Mouse (Mus musculus) limb, embryonic 10.5 days (tissue): ENCODE measurements at regions not wholly inside any gene's neighbourhood (a gene's known extent, or its start where the extent isn't known, plus 50 kb on each side); places are given as distances from the start of the nearest gene placed in this dataset.

Source experiments
- DNase-seq: peaks from one replicate; pipeline ENCODE4 v3.0.0-alpha.2; 2017; ENCODE audit warnings: low spot score
- H3K27ac ChIP-seq: fragments of 300-500 bp; sonication (generic); 2 replicates; pipeline ENCODE4 v1.5.1; 2016; ENCODE audit warnings: mild to moderate bottlenecking
- H3K27me3 ChIP-seq: fragments of 300-500 bp; sonication (generic); 2 replicates; pipeline ENCODE4 v1.6.1; 2016; ENCODE audit warnings: low read depth, mild to moderate bottlenecking; ENCODE audit not compliant: poor library complexity, severe bottlenecking
- H3K36me3 ChIP-seq: fragments of 300-500 bp; sonication (generic); 2 replicates; pipeline ENCODE4 v1.6.1; 2016; ENCODE audit warnings: mild to moderate bottlenecking, moderate library complexity
- H3K4me1 ChIP-seq: fragments of 300-500 bp; sonication (generic); 2 replicates; pipeline ENCODE4 v1.6.1; 2016
- H3K4me3 ChIP-seq: fragments of 300-500 bp; sonication (generic); 2 replicates; pipeline ENCODE4 v1.5.1; 2016; ENCODE audit warnings: mild to moderate bottlenecking, moderate library complexity
- H3K9me3 ChIP-seq: fragments of 300-500 bp; sonication (generic); replicated peaks from 2 replicates; pipeline ENCODE4 v1.6.1; 2016; ENCODE audit warnings: mild to moderate bottlenecking
- WGBS: fragments of 180-500 bp; shearing (Covaris S2); methylation state at CpG from one replicate; pipeline ENCODE4 v1.1.7; 2016; 5-methylcytosine and 5-hydroxymethylcytosine counted together

- Histone ChIP-seq H3K27me3 (no peaks in the 10 kb centered on the region), H3K9me3 (no peaks in the 10 kb centered on the region), H3K27ac (no peak overlapping the region), H3K4me1 (peaks cover 9% of the 10 kb centered on the region), H3K4me3 (no peak overlapping the region), H3K36me3 (no peaks in the 10 kb centered on the region)
- 66% methylated on average over 17 of the region's 17 CpGs for whole genome bisulfite sequencing
- DNase-seq = peak; percentile 44
Measured at GRCm38 (mm10) chr2:45776485-45777135, 659.4 kb upstream of the Zeb2 start.

DNA sequence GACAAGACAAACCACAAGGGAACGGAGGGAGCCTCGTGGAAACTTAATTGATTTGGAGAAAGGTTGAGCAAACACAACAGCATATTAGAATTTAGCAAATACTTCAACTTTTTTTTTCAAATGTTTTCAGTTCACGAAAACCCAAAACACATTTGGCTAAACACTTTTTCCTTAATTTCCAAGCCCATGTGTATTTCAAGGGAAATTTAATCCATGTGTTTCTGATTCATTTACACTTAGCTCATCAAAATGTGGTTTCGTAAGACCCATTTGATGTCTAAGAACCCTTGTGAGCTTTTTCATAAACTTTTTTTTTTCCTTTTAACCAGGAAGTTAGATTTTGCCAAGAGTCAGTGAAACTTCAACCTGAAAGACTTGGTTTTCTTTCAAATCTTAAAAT is 658.5 kb upstream of the Zeb2 start:
- Histone ChIP-seq H3K9me3 (no peaks in the 10 kb centered on the region), H3K4me3 (no peak overlapping the region), H3K27ac (no peak overlapping the region)

DNA sequence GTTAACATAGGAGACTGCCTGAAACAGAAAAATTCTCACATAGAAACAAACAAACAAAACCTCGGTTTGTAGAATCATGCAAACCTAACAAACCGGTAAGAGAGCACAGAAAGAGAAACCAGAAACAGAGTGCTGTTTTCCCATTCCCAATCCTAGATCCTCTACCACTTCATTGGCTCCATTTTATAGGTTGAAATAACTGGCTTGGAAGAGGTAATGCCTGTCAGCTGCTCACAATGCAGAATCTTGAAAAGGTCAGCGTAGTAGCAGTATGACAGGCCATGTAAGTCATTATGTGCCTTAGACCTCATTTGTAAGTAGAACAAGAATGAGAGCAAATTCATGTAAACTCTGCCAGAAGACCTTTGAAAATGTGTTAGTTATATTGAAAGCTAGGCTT is 657.2 kb upstream of the Zeb2 start:
- Histone ChIP-seq H3K36me3 (no peaks in the 10 kb centered on the region), H3K9me3 (no peaks in the 10 kb centered on the region), H3K4me3 (no peak overlapping the region), H3K27ac (no peak overlapping the region), H3K4me1 (peaks cover 9% of the 10 kb centered on the region), H3K27me3 (no peaks in the 10 kb centered on the region)
- no peak for DNase-seq
- 88% methylated on average over 3 of the region's 3 CpGs for WGBS

More for the DNA sequence above, 658.5 kb upstream of the Zeb2 start:
- 79% methylated on average over 4 of the region's 4 CpGs for WGBS
- Histone ChIP-seq H3K4me1 (peaks cover 9% of the 10 kb centered on the region), H3K36me3 (no peaks in the 10 kb centered on the region), H3K27me3 (no peaks in the 10 kb centered on the region)
- DNase-seq = no peak

DNA sequence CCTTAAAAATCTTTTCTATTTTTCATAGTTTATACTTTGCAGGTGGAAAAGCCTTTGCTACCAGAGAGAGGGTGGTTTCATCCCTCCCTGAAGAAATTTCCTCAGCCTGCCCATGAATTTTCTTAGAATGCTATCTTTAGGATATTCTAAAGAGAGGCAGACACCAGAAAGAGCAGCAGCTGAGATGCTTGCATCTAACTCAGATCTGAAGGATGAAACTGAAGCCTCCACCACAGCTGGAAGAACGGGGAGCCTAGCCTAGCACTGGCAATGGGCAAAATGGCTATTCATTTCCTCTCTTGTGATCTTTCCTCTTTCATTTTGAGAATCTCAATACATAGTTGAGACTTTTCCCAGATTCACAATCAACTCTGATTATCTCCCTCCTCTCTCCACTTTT is 640.0 kb upstream of the Zeb2 start:
- WGBS = 85% methylated on average over 1 of the region's 1 CpGs
- H3K27me3 ChIP-seq = no peaks in the 10 kb centered on the region
- DNase-seq = no peak
- no peaks in the 10 kb centered on the region for H3K4me1 ChIP-seq
- H3K36me3 ChIP-seq = no peaks in the 10 kb centered on the region
- H3K4me3 ChIP-seq = no peak overlapping the region
- H3K9me3 ChIP-seq = no peaks in the 10 kb centered on the region
- no peak overlapping the region for H3K27ac ChIP-seq

GRCm38 (mm10) chr2:45756395-45756794 is 639.2 kb upstream of the Zeb2 start:
- WGBS = 82% methylated on average over 3 of the region's 3 CpGs

DNA sequence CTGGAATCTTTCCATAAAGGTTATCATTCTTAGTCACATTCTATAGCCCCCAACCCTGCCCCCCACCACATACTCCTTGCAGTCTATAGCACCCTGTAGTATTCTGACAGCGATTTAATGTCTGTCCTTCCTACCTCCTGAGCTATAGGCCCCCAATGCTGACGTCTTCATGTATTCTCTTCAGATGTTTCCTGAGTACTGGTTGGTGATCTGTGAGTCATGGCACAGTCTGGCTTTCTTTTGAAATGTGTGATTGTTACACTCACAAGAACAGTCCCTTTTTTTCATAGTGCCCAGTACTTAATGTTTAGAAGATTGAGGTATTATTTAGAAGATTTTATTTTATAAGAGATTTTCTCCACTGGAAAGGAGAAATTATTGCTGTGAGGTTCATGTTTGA is 634.6 kb upstream of the Zeb2 start:
- no peak for DNase-seq
- H3K36me3 ChIP-seq = no peaks in the 10 kb centered on the region
- H3K27me3 ChIP-seq = no peaks in the 10 kb centered on the region
- H3K9me3 ChIP-seq = no peaks in the 10 kb centered on the region
- no peak overlapping the region for H3K4me3 ChIP-seq
- H3K27ac ChIP-seq = no peak overlapping the region
- no peaks in the 10 kb centered on the region for H3K4me1 ChIP-seq
- 88% methylated on average over 2 of the region's 2 CpGs for WGBS

More at GRCm38 (mm10) chr2:45756395-45756794, 639.2 kb upstream of the Zeb2 start:
- no peak for DNase-seq
- no peaks in the 10 kb centered on the region for H3K27me3 ChIP-seq
- no peak overlapping the region for H3K4me3 ChIP-seq
- H3K9me3 ChIP-seq = no peaks in the 10 kb centered on the region
- H3K27ac ChIP-seq = no peak overlapping the region
- no peaks in the 10 kb centered on the region for H3K4me1 ChIP-seq
- no peaks in the 10 kb centered on the region for H3K36me3 ChIP-seq

DNA sequence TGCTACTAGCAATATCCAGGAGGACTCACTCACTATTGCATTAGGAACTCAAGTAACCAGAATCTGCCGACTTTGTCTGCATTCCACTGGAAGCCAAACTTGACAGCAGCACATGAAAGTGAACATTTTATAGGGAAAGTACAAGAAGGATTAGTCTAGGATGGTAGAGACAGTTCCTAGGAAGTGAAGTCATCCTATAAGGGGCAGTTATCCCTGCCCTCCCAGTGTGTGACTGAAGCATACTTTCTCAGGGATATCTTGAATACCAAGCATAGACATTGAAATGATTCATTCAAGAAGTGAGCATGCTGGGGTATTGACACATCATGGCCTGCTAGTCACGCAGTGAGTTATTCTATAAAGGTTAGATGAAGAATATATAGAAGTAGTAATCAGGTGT is 632.2 kb upstream of the Zeb2 start:
- DNase-seq = no peak
- no peaks in the 10 kb centered on the region for H3K27me3 ChIP-seq
- H3K4me1 ChIP-seq = no peaks in the 10 kb centered on the region
- no peak overlapping the region for H3K4me3 ChIP-seq
- 82% methylated on average over 2 of the region's 2 CpGs for WGBS
- no peak overlapping the region for H3K27ac ChIP-seq
- no peaks in the 10 kb centered on the region for H3K9me3 ChIP-seq
- no peaks in the 10 kb centered on the region for H3K36me3 ChIP-seq

- 86% methylated on average over 7 of the region's 7 CpGs for WGBS
Measured at GRCm38 (mm10) chr2:45747263-45748236, 630.4 kb upstream of the Zeb2 start.

DNA sequence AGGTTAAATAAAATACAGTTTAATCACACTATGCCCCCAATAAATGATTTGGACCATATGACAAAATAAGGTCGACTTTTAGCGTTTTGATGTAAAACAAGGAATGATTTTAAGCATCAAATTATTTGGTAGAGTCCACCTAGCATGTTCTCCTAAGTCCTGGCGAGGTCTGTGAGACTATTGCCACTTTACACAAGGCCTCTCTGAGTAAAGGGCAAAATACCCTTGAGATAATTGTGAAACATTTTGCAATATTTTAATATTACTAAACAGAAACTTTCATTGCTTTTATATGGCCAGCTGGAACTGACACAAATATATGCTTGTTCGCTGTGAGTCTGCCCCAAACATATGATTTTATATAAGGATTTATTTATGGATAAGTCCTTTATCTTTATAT is 629.4 kb upstream of the Zeb2 start:
- no peaks in the 10 kb centered on the region for H3K27me3 ChIP-seq
- no peaks in the 10 kb centered on the region for H3K4me1 ChIP-seq
- H3K36me3 ChIP-seq = no peaks in the 10 kb centered on the region
- WGBS = 91% methylated on average over 4 of the region's 4 CpGs
- H3K4me3 ChIP-seq = no peak overlapping the region
- H3K9me3 ChIP-seq = no peaks in the 10 kb centered on the region
- no peak overlapping the region for H3K27ac ChIP-seq
- DNase-seq = no peak

More at GRCm38 (mm10) chr2:45747263-45748236, 630.4 kb upstream of the Zeb2 start:
- DNase-seq = no peak
- no peak overlapping the region for H3K4me3 ChIP-seq
- H3K27me3 ChIP-seq = no peaks in the 10 kb centered on the region
- no peak overlapping the region for H3K27ac ChIP-seq
- H3K36me3 ChIP-seq = no peaks in the 10 kb centered on the region
- H3K9me3 ChIP-seq = no peaks in the 10 kb centered on the region
- no peaks in the 10 kb centered on the region for H3K4me1 ChIP-seq

DNA sequence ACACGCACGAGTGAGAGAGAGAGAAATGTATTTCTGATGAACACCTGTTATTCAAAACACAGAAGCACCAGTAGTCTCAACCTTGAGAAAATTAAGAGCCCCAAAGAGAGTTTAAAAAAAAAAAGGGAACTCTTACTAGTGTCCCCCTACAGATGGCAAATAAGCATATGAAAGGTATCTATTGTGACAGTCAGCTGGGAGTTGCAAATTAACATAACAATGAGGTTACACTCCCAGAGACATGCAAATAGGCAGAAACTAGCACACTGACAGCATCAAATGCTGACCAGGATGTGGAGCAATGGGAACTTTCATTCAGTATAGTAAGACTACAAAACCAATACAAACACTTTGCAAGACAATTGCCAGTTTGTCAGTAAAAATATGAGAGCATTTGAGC is 619.1 kb upstream of the Zeb2 start:
- 68% methylated on average over 2 of the region's 2 CpGs for WGBS
- H3K27ac ChIP-seq = no peak overlapping the region

GRCm38 (mm10) chr2:45713997-45714396 is 596.8 kb upstream of the Zeb2 start:
- Histone ChIP-seq H3K27ac (no peak overlapping the region), H3K4me3 (no peak overlapping the region), H3K36me3 (no peaks in the 10 kb centered on the region), H3K4me1 (no peaks in the 10 kb centered on the region), H3K27me3 (no peaks in the 10 kb centered on the region), H3K9me3 (no peaks in the 10 kb centered on the region)
- no peak for DNase-seq
- WGBS = 91% methylated on average over 4 of the region's 4 CpGs

More for the DNA sequence above, 619.1 kb upstream of the Zeb2 start:
- Histone ChIP-seq H3K27me3 (no peaks in the 10 kb centered on the region), H3K9me3 (no peaks in the 10 kb centered on the region), H3K4me1 (no peaks in the 10 kb centered on the region), H3K36me3 (no peaks in the 10 kb centered on the region), H3K4me3 (no peak overlapping the region)
- no peak for DNase-seq

DNA sequence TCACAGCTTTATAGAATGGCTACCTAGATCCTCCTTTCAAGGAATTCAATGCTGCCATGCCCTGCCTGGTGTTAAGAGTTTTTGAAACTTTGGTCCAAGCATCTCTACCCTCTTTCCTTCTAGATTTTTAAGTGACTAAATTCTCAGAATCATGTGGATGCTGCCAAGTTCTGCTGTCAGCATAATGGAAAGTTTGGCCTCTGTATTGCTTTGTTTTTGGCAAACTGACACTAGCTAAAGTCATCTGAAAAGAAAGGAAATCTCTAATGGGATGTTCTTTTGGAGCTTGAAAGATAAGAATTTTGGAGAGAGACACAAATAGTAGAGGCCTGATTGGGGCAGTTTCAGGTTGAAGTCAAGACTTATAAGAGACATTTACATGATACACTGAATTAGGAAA is 589.8 kb upstream of the Zeb2 start:
- Histone ChIP-seq H3K27me3 (no peaks in the 10 kb centered on the region), H3K36me3 (no peaks in the 10 kb centered on the region), H3K9me3 (no peaks in the 10 kb centered on the region), H3K4me3 (no peak overlapping the region), H3K27ac (no peak overlapping the region), H3K4me1 (peaks cover 8% of the 10 kb centered on the region; the same call in 1 of the 2 replicates)
- no peak for DNase-seq

DNA sequence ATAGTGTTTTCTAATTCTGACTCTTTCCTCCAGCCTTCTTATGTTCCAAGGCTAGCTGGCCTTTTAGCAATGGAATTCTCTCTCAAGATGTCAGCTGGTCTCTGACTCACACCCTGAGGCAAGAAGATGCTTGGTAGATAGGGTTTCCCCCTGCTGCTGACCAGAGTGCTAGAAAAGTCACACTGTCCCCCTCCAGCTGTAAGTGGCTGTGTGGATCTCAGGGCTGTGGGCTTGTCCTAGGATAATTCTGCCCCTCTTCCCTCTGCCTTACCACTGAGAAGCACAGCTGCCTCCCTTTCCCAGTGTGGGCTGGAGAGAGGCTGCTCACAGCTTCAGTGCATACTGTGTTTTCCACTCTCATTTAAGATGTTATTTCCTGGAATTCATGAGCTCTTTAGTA is 585.3 kb upstream of the Zeb2 start:
- DNase-seq = no peak
- Histone ChIP-seq H3K36me3 (no peaks in the 10 kb centered on the region), H3K27ac (no peak overlapping the region), H3K4me1 (peaks cover 17% of the 10 kb centered on the region), H3K9me3 (no peaks in the 10 kb centered on the region), H3K27me3 (no peaks in the 10 kb centered on the region), H3K4me3 (no peak overlapping the region)
